Mouse (Mus musculus) erythroblast, embryonic 14.5 days (primary cell): Measurements from ENCODE around the gene Sh2d1b2. TPM values are rescaled to one million over a fixed set of nuclear protein-coding genes. Genes with fewer than 3 reads are reported as not detected.
"Not testable (repeated sequence)": the region's sequence is repeated elsewhere in the genome, so short reads cannot be mapped to it uniquely, and the experiment has no call there.

Experiments used
- H3K27me3 ChIP-seq: 2 replicates; pipeline ENCODE4 v1.6.1; 2012; ENCODE audit warnings: inconsistent platforms; ENCODE audit not compliant: control insufficient read depth
- H3K36me3 ChIP-seq: 2 replicates; pipeline ENCODE4 v1.6.1; 2012; ENCODE audit warnings: mild to moderate bottlenecking, inconsistent platforms; ENCODE audit not compliant: control insufficient read depth
- H3K4me1 ChIP-seq: 2 replicates; pipeline ENCODE4 v1.6.1; 2012; ENCODE audit warnings: inconsistent platforms; ENCODE audit not compliant: control insufficient read depth
- H3K4me3 ChIP-seq: replicated peaks from 2 replicates; pipeline ENCODE3; 2012; ENCODE audit warnings: moderate library complexity, mild to moderate bottlenecking, inconsistent platforms
- H3K9me3 ChIP-seq: 2 replicates; pipeline ENCODE4 v1.6.1; 2012; ENCODE audit warnings: low read length, inconsistent platforms, mixed read lengths; ENCODE audit not compliant: control insufficient read depth
- GATA1 ChIP-seq: IDR thresholded peaks from 2 replicates; pipeline ENCODE4 v1.6.1; 2012; ENCODE audit warnings: low read length, inconsistent platforms, mixed read lengths
- TAL1 ChIP-seq: IDR thresholded peaks from 3 replicates; pipeline ENCODE4 v1.6.1; 2012; ENCODE audit warnings: low read length, inconsistent platforms, mixed read lengths
- polyA plus RNA-seq: library from polyadenylated mRNA; stranded (reverse); fragments of >175 nt; gene quantifications from 2 replicates; pipeline ENCODE4 v1.2.3, GENCODE M21; 2012

The Sh2d1b2 gene
- polyA plus RNA-seq, result not detected in 2 replicates

GRCm38 (mm10) chr1:170232688-170233087 lies at the start of gene Sh2d1b2:
Sh2d1b2 (plus strand) TSS chr1:170232749.
- H3K4me3 ChIP-seq, H3K27me3 ChIP-seq, H3K36me3 ChIP-seq, H3K9me3 ChIP-seq, H3K4me1 ChIP-seq: not testable (repeated sequence)

- no peak for TF ChIP-seq GATA1
- TF ChIP-seq TAL1, result no peak
- no peaks in the 10 kb centered on the region for H3K27me3 ChIP-seq
- no peak overlapping the region for H3K4me3 ChIP-seq
- H3K4me1 ChIP-seq, result no peaks in the 10 kb centered on the region; the same call in none of the 2 replicates
- no peaks in the 10 kb centered on the region for H3K9me3 ChIP-seq
- H3K36me3 ChIP-seq, result no peaks in the 10 kb centered on the region
These were observed 47.4 kb upstream of the Sh2d1b2 start for GRCm38 (mm10) chr1:170185137-170185536.

DNA sequence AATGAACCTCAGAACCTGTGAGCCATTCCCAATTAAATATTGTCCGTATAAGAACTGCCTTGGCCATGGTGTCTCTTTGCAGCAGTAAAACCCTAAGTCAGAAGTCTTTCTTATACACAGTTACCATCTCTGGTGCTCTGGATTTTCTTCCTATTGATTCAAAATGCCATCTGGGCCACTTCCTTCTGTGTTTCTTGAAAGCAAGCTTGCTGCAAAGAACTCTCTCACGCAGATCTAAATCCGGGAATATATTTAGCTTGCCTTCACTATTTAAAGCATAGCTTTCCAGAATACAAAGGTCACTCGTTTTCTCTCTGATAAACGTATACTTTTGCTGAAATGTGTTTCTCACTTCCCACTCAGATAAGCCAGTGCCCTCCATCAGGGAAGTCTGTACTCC lies 46.0 kb upstream of the Sh2d1b2 start:
- Histone ChIP-seq H3K4me1 (peaks cover 3% of the 10 kb centered on the region), H3K4me3 (no peak overlapping the region), H3K36me3 (peaks cover 6% of the 10 kb centered on the region), H3K9me3 (no peaks in the 10 kb centered on the region), H3K27me3 (no peaks in the 10 kb centered on the region)
- TF ChIP-seq GATA1 (no peak), TAL1 (no peak)

- Histone ChIP-seq H3K36me3 (peaks cover 22% of the 10 kb centered on the region), H3K27me3 (no peaks in the 10 kb centered on the region), H3K4me3 (no peak overlapping the region), H3K9me3 (no peaks in the 10 kb centered on the region), H3K4me1 (peaks cover 3% of the 10 kb centered on the region)
- TF ChIP-seq GATA1, result no peak
- no peak for TF ChIP-seq TAL1
These were observed 43.9 kb upstream of the Sh2d1b2 start for GRCm38 (mm10) chr1:170188601-170189000.

DNA sequence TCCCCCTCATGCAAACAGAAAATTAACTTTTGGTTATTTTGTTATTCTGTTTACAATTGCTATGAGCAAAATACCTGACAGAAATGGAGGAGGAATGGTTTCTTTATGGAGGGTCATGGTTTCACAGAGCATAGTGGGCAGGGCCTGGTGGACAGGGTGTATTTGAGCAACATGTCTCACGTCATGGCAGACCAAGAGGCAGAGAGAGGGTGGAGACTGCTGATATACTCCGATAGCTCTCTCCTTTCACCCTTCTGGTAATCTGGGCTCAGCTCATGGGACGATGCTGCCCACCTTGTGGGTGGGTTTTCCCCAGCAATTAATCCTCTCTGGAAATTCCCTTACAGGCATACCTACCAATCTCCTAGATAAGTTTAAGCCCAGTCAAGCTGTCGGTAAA lies 42.3 kb upstream of the Sh2d1b2 start:
- TF ChIP-seq TAL1, result no peak
- TF ChIP-seq GATA1, result no peak
- H3K4me3 ChIP-seq, result no peak overlapping the region
- no peaks in the 10 kb centered on the region for H3K9me3 ChIP-seq
- no peaks in the 10 kb centered on the region for H3K27me3 ChIP-seq
- peaks cover 3% of the 10 kb centered on the region for H3K4me1 ChIP-seq
- peaks cover 36% of the 10 kb centered on the region for H3K36me3 ChIP-seq

DNA sequence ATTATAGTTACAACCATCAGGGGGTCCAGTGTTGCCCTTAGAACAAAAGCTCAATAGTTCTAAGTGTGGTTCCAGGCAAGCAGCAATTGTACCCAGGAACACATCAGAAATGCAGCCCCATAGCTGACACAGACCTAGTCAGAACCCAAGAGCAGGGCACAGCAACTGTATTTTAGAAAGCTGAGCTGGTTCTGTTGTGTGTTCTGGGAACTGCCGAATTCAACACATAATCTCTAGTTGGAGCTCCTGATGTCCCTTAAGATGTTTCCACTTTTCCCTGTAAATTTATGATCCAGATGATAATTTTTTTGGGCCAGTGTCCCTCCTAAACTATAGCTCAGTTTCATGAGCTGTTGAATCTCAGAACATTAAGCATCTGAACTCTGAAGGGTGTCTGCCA lies 40.6 kb upstream of the Sh2d1b2 start:
- no peaks in the 10 kb centered on the region for H3K27me3 ChIP-seq
- TF ChIP-seq GATA1 (no peak), TAL1 (no peak)
- no peak overlapping the region for H3K4me3 ChIP-seq
- H3K4me1 ChIP-seq, result peaks cover 3% of the 10 kb centered on the region
- H3K36me3 ChIP-seq, result peaks cover 53% of the 10 kb centered on the region
- no peaks in the 10 kb centered on the region for H3K9me3 ChIP-seq

- Histone ChIP-seq H3K27me3 (no peaks in the 10 kb centered on the region), H3K9me3 (no peaks in the 10 kb centered on the region), H3K4me1 (no peaks in the 10 kb centered on the region), H3K36me3 (peaks cover 90% of the 10 kb centered on the region), H3K4me3 (no peak overlapping the region)
- TF ChIP-seq GATA1 (no peak), TAL1 (no peak)
These were observed 36.3 kb upstream of the Sh2d1b2 start for GRCm38 (mm10) chr1:170196211-170196610.

- TF ChIP-seq GATA1, result no peak
- no peak for TF ChIP-seq TAL1
- no peak overlapping the region for H3K4me3 ChIP-seq
- no peaks in the 10 kb centered on the region for H3K4me1 ChIP-seq
- no peaks in the 10 kb centered on the region for H3K27me3 ChIP-seq
- H3K9me3 ChIP-seq, result no peaks in the 10 kb centered on the region
- H3K36me3 ChIP-seq, result peaks cover 88% of the 10 kb centered on the region
These were observed 32.2 kb upstream of the Sh2d1b2 start for GRCm38 (mm10) chr1:170200379-170200778.

DNA sequence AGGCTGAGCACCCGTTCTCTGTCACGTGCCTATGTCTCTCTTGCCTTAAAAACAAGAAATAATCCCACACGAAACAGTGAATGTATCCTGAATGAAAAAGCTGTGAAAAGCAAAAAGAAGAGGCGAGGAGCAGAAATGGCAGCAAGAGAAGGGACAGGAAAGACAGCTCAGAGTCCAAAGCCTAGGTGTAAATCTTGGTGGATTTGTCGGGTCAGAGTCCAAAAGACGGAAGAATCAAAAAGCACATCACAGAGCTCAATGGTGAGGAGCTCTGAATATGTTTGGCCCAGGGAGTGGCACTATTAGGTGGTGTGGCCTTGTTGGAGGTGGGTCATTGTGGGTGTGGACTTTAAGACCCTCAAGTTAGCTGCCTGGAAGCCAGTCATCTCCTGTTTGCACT lies 26.2 kb upstream of the Sh2d1b2 start:
- peaks cover 84% of the 10 kb centered on the region for H3K36me3 ChIP-seq
- H3K9me3 ChIP-seq, result peaks cover 3% of the 10 kb centered on the region; the same call in 1 of the 2 replicates
- no peaks in the 10 kb centered on the region for H3K4me1 ChIP-seq
- no peaks in the 10 kb centered on the region for H3K27me3 ChIP-seq
- TF ChIP-seq GATA1 (no peak), TAL1 (no peak)
- no peak overlapping the region for H3K4me3 ChIP-seq

- peaks cover 17% of the 10 kb centered on the region for H3K4me1 ChIP-seq
- TF ChIP-seq GATA1, result no peak
- TF ChIP-seq TAL1, result no peak
- peak overlapping the region; percentile 20 for H3K4me3 ChIP-seq
These were observed 19.2 kb upstream of the Sh2d1b2 start for GRCm38 (mm10) chr1:170213181-170213879.

More at GRCm38 (mm10) chr1:170213181-170213879, 19.2 kb upstream of the Sh2d1b2 start:
- Histone ChIP-seq H3K27me3 (no peaks in the 10 kb centered on the region; the same call in 1 of the 2 replicates), H3K9me3 (no peaks in the 10 kb centered on the region; the same call in 1 of the 2 replicates), H3K36me3 (peaks cover 32% of the 10 kb centered on the region)
